Mouse (Mus musculus): Measurements from ENCODE around the gene Cox8b. TPM values are rescaled to one million over a fixed set of nuclear protein-coding genes. Genes with fewer than 3 reads are reported as not detected.
A peak's percentile ranks its signal among the peaks of the same experiment; 100 is the strongest.

Gene Cox8b
- total and polyA plus RNA-seq, 2 experiments from 2014 or later: 425 to 1,841 TPM

GRCm38 (mm10) chr7:140860728-140861127 is 39.5 kb downstream of the Cox8b start:
- Histone ChIP-seq H3K4me2 (ENCODE audit: low read depth, low read length) (no peak overlapping the region), H3K4me3 (ENCODE audit: low read depth, low read length) (no peak overlapping the region), H3K27ac (ENCODE audit: low read depth) (no peak overlapping the region), H3K36me3 (replicated peaks; ENCODE audit: control insufficient read depth, insufficient read depth, low read length) (peaks cover 69% of the 10 kb centered on the region), H3K4me1 (ENCODE audit: control insufficient read depth, insufficient read depth) (peaks cover 13% of the 10 kb centered on the region), H3K9ac (replicated peaks; ENCODE audit: low read depth, low read length) (no peak overlapping the region), H3K9me3 (replicated peaks; ENCODE audit: control insufficient read depth, low read length) (no peaks in the 10 kb centered on the region), H3K27me3 (ENCODE audit: control insufficient read depth, insufficient read depth, low read length) (no peaks in the 10 kb centered on the region)
- DNase-seq (ENCODE audit: low spot score): no peak
- no peak for ATAC-seq (ENCODE audit: insufficient read depth, low read depth)
- TF ChIP-seq CTCF (IDR thresholded peaks at IDR 0.05; ENCODE audit: low read depth) (no peak), EP300 (IDR thresholded peaks at IDR 0.05; ENCODE audit: low read depth) (no peak)
- WGBS: 78% methylated on average over 5 of the region's 5 CpGs

GRCm38 (mm10) chr7:140859997-140860396 is 40.2 kb downstream of the Cox8b start:
- WGBS: 73% methylated on average over 6 of the region's 6 CpGs
- H3K9ac ChIP-seq (replicated peaks; ENCODE audit: low read depth, low read length): no peak overlapping the region
- H3K4me2 ChIP-seq (ENCODE audit: low read depth, low read length): no peak overlapping the region
- no peaks in the 10 kb centered on the region for H3K9me3 ChIP-seq (replicated peaks; ENCODE audit: control insufficient read depth, low read length)
- H3K27ac ChIP-seq (ENCODE audit: low read depth): no peak overlapping the region
- ATAC-seq (ENCODE audit: insufficient read depth, low read depth): no peak
- H3K4me3 ChIP-seq (ENCODE audit: low read depth, low read length): no peak overlapping the region
- peaks cover 62% of the 10 kb centered on the region for H3K36me3 ChIP-seq (replicated peaks; ENCODE audit: control insufficient read depth, insufficient read depth, low read length)
- H3K27me3 ChIP-seq (ENCODE audit: control insufficient read depth, insufficient read depth, low read length): no peaks in the 10 kb centered on the region
- TF ChIP-seq CTCF (IDR thresholded peaks at IDR 0.05; ENCODE audit: low read depth) (no peak), EP300 (IDR thresholded peaks at IDR 0.05; ENCODE audit: low read depth) (no peak)
- DNase-seq (ENCODE audit: low spot score): no peak
- peaks cover 20% of the 10 kb centered on the region for H3K4me1 ChIP-seq (ENCODE audit: control insufficient read depth, insufficient read depth)

GRCm38 (mm10) chr7:140858746-140859145 is 41.5 kb downstream of the Cox8b start:
- ATAC-seq (ENCODE audit: insufficient read depth, low read depth) (no peak), DNase-seq (ENCODE audit: low spot score) (no peak)
- Histone ChIP-seq H3K4me3 (ENCODE audit: low read depth, low read length) (peak overlapping the region; percentile 91; the same call in 1 of the 2 replicates), H3K9me3 (replicated peaks; ENCODE audit: control insufficient read depth, low read length) (no peaks in the 10 kb centered on the region), H3K36me3 (replicated peaks; ENCODE audit: control insufficient read depth, insufficient read depth, low read length) (peaks cover 62% of the 10 kb centered on the region), H3K27ac (ENCODE audit: low read depth) (no peak overlapping the region), H3K9ac (replicated peaks; ENCODE audit: low read depth, low read length) (no peak overlapping the region), H3K4me2 (ENCODE audit: low read depth, low read length) (peak overlapping the region; percentile 80), H3K4me1 (ENCODE audit: control insufficient read depth, insufficient read depth) (peaks cover 20% of the 10 kb centered on the region), H3K27me3 (ENCODE audit: control insufficient read depth, insufficient read depth, low read length) (no peaks in the 10 kb centered on the region)
- no peak for TF ChIP-seq EP300 (IDR thresholded peaks at IDR 0.05; ENCODE audit: low read depth)
- TF ChIP-seq CTCF (IDR thresholded peaks at IDR 0.05; ENCODE audit: low read depth): no peak
- 90% methylated on average over 8 of the region's 8 CpGs for WGBS

- Histone ChIP-seq H3K9ac (replicated peaks; ENCODE audit: low read depth, low read length) (peak within 1 kb of the TSS; percentile 96), H3K27ac (ENCODE audit: low read depth) (peak within 1 kb of the TSS; percentile 92), H3K4me2 (ENCODE audit: low read depth, low read length) (peak within 1 kb of the TSS; percentile 80), H3K4me3 (ENCODE audit: low read depth, low read length) (peak within 1 kb of the TSS; percentile 91), H3K9me3 (replicated peaks; ENCODE audit: control insufficient read depth, low read length) (no peaks in the 10 kb centered on the region), H3K36me3 (replicated peaks; ENCODE audit: control insufficient read depth, insufficient read depth, low read length) (peaks cover 62% of the 10 kb centered on the region), H3K4me1 (ENCODE audit: control insufficient read depth, insufficient read depth) (peaks cover 20% of the 10 kb centered on the region), H3K27me3 (ENCODE audit: control insufficient read depth, insufficient read depth, low read length) (no peaks in the 10 kb centered on the region)
- no peak for DNase-seq (ENCODE audit: low spot score)
- no peak for TF ChIP-seq EP300 (IDR thresholded peaks at IDR 0.05; ENCODE audit: low read depth)
- TF ChIP-seq CTCF (IDR thresholded peaks at IDR 0.05; ENCODE audit: low read depth): no peak
- 26% methylated on average over 40 of the region's 40 CpGs for WGBS
- ATAC-seq (ENCODE audit: insufficient read depth, low read depth): peak; percentile 8; the same call in 1 of the 2 replicates
Measured at GRCm38 (mm10) chr7:140857550-140858505, 42.4 kb downstream of the Cox8b start, which contains the start of gene Bet1l. Gene Bet1l (minus strand): TSS chr7:140857577.

- 1% methylated on average over 50 of the region's 50 CpGs for WGBS
- Histone ChIP-seq H3K9ac (replicated peaks; ENCODE audit: low read depth, low read length) (peak within 1 kb of the TSS; percentile 96), H3K9me3 (replicated peaks; ENCODE audit: control insufficient read depth, low read length) (no peaks in the 10 kb centered on the region), H3K4me2 (ENCODE audit: low read depth, low read length) (peak within 1 kb of the TSS; percentile 80), H3K27ac (ENCODE audit: low read depth) (peak within 1 kb of the TSS; percentile 92), H3K27me3 (ENCODE audit: control insufficient read depth, insufficient read depth, low read length) (no peaks in the 10 kb centered on the region), H3K36me3 (replicated peaks; ENCODE audit: control insufficient read depth, insufficient read depth, low read length) (peaks cover 62% of the 10 kb centered on the region), H3K4me1 (ENCODE audit: control insufficient read depth, insufficient read depth) (peaks cover 20% of the 10 kb centered on the region), H3K4me3 (ENCODE audit: low read depth, low read length) (peak within 1 kb of the TSS; percentile 91)
- peak; percentile 84 for ATAC-seq (ENCODE audit: insufficient read depth, low read depth)
- TF ChIP-seq CTCF (IDR thresholded peaks at IDR 0.05; ENCODE audit: low read depth): no peak
- no peak for TF ChIP-seq EP300 (IDR thresholded peaks at IDR 0.05; ENCODE audit: low read depth)
- peak; percentile 76 for DNase-seq (ENCODE audit: low spot score)
Measured at GRCm38 (mm10) chr7:140856785-140857549, 43.3 kb downstream of the Cox8b start, which contains the start of gene Ric8a. Gene Ric8a (plus strand): TSS chr7:140856957.

Measured in heart, postnatal 0 days (tissue).